Mouse (Mus musculus): ENCODE measurements around the gene Aff3.

- TF ChIP-seq CTCF (IDR thresholded peaks at IDR 0.05; ENCODE audit: low read depth): no peak
- TF ChIP-seq EP300 (IDR thresholded peaks at IDR 0.05; ENCODE audit: low read depth): no peak
Observed at GRCm38 (mm10) chr1:38567791-38568190, 97.0 kb downstream of the Aff3 start.

All from heart, postnatal 0 days (tissue).